Mouse (Mus musculus) gastrocnemius, adult 8-10 months (tissue): ENCODE results near the gene Prph. TPM values are rescaled to one million over a fixed set of nuclear protein-coding genes. Genes with fewer than 3 reads are reported as not detected.

Experiments used
- DNase-seq, 2 experiments: peaks; one replicate each; pipeline ENCODE4 v3.0.0; 2022; ENCODE audit warnings: low spot score in 2 of 2
- microRNA-seq: library from miRNA; unstranded; fragments of <30 nt; microRNA quantifications from one replicate; pipeline ENCODE4 v1.2.0, GENCODE M21; 2022
- total RNA-seq, 4 experiments: library from RNA; stranded (reverse); gene quantifications; 2 replicates each; pipeline ENCODE4 v1.2.4; 2022

The Prph gene
- total RNA-seq, 4 experiments from 2014 or later = 0.31 to 0.58 (median 0.35) TPM; not detected in 1

GRCm38 (mm10) chr15:99096831-99097500 lies 42.0 kb downstream of the Prph start:
- DNase-seq = no peak

DNA sequence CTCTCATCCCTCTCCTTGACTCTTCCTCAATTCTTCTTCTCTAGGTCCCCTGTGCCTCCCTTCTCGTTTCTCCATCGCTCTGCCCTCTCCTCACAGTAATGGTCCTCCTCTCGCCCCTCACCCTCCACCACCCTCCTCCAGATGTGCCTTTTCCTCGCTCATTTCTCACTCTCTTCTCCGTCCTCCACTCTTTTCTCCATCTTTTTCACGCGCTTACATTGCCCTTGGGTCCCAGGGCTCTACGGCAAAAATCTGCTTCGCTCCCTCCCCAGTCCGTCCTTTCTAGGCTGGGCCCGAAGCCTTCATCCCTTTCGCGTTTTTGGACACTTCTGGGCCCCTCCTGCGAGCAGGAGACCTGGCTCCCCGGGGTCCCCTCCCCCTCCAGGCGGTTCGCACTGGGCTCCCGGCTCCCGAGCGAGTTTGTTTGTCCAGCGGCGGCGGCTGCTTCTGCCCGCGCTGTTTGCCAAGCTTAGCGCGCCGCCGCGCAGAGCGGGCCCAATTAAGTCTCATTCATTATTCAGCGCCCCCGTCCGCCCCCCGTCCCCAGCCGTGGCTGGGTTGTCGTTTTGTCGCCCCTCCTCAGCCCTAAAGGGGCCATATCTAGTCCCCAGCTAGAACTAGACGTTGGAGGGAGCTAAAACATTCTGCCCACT lies 43.0 kb downstream of the Prph start:
- no peak for DNase-seq

GRCm38 (mm10) chr15:99098493-99098861 lies 43.5 kb downstream of the Prph start:
- DNase-seq = no peak

GRCm38 (mm10) chr15:99099139-99099556 lies 44.2 kb downstream of the Prph start:
- no peak for DNase-seq

- DNase-seq = no peak
Observed at GRCm38 (mm10) chr15:99099984-99100383, 45.0 kb downstream of the Prph start.

DNA sequence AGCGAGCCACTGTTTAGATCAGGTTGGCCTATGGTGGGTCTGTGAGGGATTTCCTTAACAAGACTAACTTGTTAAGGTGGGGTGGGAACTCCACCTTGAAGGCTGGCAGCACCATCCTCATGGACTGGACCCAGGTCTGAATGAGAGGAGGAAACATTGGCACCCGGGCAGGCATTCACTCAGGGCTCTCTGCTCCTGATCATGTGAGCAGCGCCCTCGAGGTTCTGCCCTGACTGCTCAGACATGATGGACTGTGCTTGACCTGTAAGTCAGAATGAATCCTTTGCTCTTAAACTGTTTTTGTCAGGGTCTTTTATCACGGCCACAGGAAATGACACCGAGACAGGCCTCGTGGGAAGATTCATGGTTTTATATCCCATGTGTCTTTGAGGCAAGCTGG lies 50.3 kb downstream of the Prph start:
- no peak for DNase-seq

GRCm38 (mm10) chr15:99107866-99108265 lies 52.9 kb downstream of the Prph start:
- no peak for DNase-seq

Small RNA genes within 50 kb of the gene (microRNA-seq; reads per million reads assigned to microRNA genes)
- gene Mir6960 = not detected

Other genes starting within 250 kb of the Prph start
- under 1 TPM; 0.12 to 0.67 (median 0.43) TPM for gene Ddn, start 245.7 kb upstream of the Prph start, total RNA-seq
- gene Prkag1, start 223.7 kb upstream of the Prph start, total RNA-seq = 10 to 100 TPM; 43.8 to 55.0 (median 46.9) TPM
- 10 to 100 TPM; 52.6 to 67.2 (median 59.1) TPM for gene Kmt2d, start 184.0 kb upstream of the Prph start, total RNA-seq
- 1 to 10 TPM; 1.4 to 2.9 (median 2.0) TPM for gene Rhebl1, start 160.6 kb upstream of the Prph start, total RNA-seq
- gene Dhh, start 156.6 kb upstream of the Prph start, total RNA-seq = 1 to 10 TPM in 1 of 4 experiments, under 1 TPM in 3; 0.19 to 1.0 (median 0.49) TPM
- 1 to 10 TPM; 3.7 to 5.0 (median 4.2) TPM for gene Lmbr1l, start 136.9 kb upstream of the Prph start, total RNA-seq
- gene Tuba1b, start 120.6 kb upstream of the Prph start, total RNA-seq = 10 to 100 TPM; 12.6 to 24.6 (median 20.3) TPM
- gene Gm49450, start 101.6 kb upstream of the Prph start, total RNA-seq = not detected
- 10 to 100 TPM; 12.6 to 24.0 (median 18.4) TPM for gene Tuba1a, start 101.5 kb upstream of the Prph start, total RNA-seq
- gene Tuba1c, start 25.3 kb upstream of the Prph start, total RNA-seq = 1 to 10 TPM; 5.7 to 7.8 (median 6.8) TPM
- not detected for gene Troap, start 19.4 kb downstream of the Prph start, total RNA-seq
- not detected for gene C1ql4, start 32.6 kb downstream of the Prph start, total RNA-seq
- gene Dnajc22, start 38.0 kb downstream of the Prph start, total RNA-seq = under 1 TPM in 1 of 4 experiments, not detected in 3; 0.24 TPM
- 1 to 10 TPM; 3.0 to 5.4 (median 4.1) TPM for gene Spats2, start 70.7 kb downstream of the Prph start, total RNA-seq
- gene Kcnh3, start 169.7 kb downstream of the Prph start, total RNA-seq = not detected
- 10 to 100 TPM; 18.8 to 34.0 (median 26.1) TPM for gene Mcrs1, start 196.8 kb downstream of the Prph start, total RNA-seq
- 10 to 100 TPM; 22.5 to 28.5 (median 25.7) TPM for gene Prpf40b, start 239.9 kb downstream of the Prph start, total RNA-seq
- not detected for gene Fam186b, start 240.7 kb downstream of the Prph start, total RNA-seq